Mouse (Mus musculus) bone marrow, adult 2 months (tissue): ENCODE data around the gene Mup5. TPM values are rescaled to one million over a fixed set of nuclear protein-coding genes. Genes with fewer than 3 reads are reported as not detected.
"Not testable (repeated sequence)": the region's sequence is repeated elsewhere in the genome, so short reads cannot be mapped to it uniquely, and the experiment has no call there.

ENCODE experiments used
- H3K27ac ChIP-seq: fragments of 200-500 bp; 2 replicates; pipeline ENCODE4 v1.5.1; 2012; ENCODE audit warnings: low read depth, mild to moderate bottlenecking, control low read depth, inconsistent platforms, low read length; ENCODE audit not compliant: control insufficient read depth, poor library complexity, insufficient read depth
- H3K4me1 ChIP-seq: fragments of 200-500 bp; 2 replicates; pipeline ENCODE4 v1.6.1; 2011; ENCODE audit warnings: low read length; ENCODE audit not compliant: control insufficient read depth, insufficient read depth
- H3K4me3 ChIP-seq: fragments of 200-500 bp; replicated peaks from 2 replicates; pipeline ENCODE3; 2011; ENCODE audit warnings: mild to moderate bottlenecking, low read depth, low read length, control low read depth; ENCODE audit not compliant: control insufficient read depth
- CTCF ChIP-seq: fragments of 200-500 bp; IDR thresholded peaks from 2 replicates; pipeline ENCODE4 v1.5.1; 2011; ENCODE audit warnings: low read length, control low read depth; ENCODE audit not compliant: control insufficient read depth, insufficient read depth
- POLR2A ChIP-seq: fragments of 200-500 bp; IDR thresholded peaks from 2 replicates; pipeline ENCODE4 v1.6.1; 2011; ENCODE audit warnings: low read depth, mild to moderate bottlenecking, control low read depth, low read length, borderline replicate concordance; ENCODE audit not compliant: control insufficient read depth
- WGBS: fragments of 180-500 bp; shearing (Covaris S2); methylation state at CpG from one replicate; pipeline ENCODE4 v1.1.7; 2018; 5-methylcytosine and 5-hydroxymethylcytosine counted together
- polyA plus RNA-seq: library from polyadenylated mRNA; stranded (reverse); fragments of >200 nt; gene quantifications from 2 replicates; pipeline ENCODE4 v1.2.4, GENCODE M21; 2011; ENCODE audit warnings: low replicate concordance; ENCODE audit not compliant: missing spikeins, insufficient read depth, insufficient read length

Mup5 gene
- polyA plus RNA-seq, 1 experiment = not detected

DNA sequence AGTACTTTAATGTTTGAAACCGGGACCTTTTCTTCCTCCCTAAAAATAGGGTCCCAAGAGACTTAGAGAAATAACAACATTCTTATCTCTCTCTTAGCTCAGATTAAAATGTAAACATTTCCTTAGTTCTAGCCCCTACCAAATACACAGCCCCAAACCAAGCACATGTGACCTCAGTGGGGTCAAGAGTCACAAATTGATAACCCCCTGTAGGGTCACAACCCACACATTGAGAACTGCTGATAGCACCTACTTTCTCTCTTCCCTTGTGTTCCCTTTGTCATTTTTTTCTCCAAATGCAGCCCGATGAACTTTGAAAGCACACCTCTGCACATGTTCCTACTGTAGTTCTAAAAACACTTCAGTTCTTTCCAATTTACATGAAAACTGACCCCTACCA lies 19.4 kb downstream of the Mup5 start:
- no peaks in the 10 kb centered on the region for H3K4me1 ChIP-seq
- H3K4me3 ChIP-seq = no peak overlapping the region
- TF ChIP-seq POLR2A = no peak
- TF ChIP-seq CTCF = no peak
- H3K27ac ChIP-seq = no peak overlapping the region
- WGBS = 73% methylated on average over 2 of the region's 2 CpGs

- H3K4me1 ChIP-seq = no peaks in the 10 kb centered on the region
- H3K27ac ChIP-seq = no peak overlapping the region
- H3K4me3 ChIP-seq = no peak overlapping the region
- no peak for TF ChIP-seq CTCF
- TF ChIP-seq POLR2A = no peak
These were observed 21.6 kb downstream of the Mup5 start for GRCm38 (mm10) chr4:61813435-61813834.

GRCm38 (mm10) chr4:61811193-61811592 lies 23.8 kb downstream of the Mup5 start:
- WGBS = 21% methylated on average over 2 of the region's 2 CpGs
- H3K4me1 ChIP-seq, H3K4me3 ChIP-seq, H3K27ac ChIP-seq: not testable (repeated sequence)
- TF ChIP-seq CTCF = peak; percentile 28; the same call in 1 of the 2 replicates

DNA sequence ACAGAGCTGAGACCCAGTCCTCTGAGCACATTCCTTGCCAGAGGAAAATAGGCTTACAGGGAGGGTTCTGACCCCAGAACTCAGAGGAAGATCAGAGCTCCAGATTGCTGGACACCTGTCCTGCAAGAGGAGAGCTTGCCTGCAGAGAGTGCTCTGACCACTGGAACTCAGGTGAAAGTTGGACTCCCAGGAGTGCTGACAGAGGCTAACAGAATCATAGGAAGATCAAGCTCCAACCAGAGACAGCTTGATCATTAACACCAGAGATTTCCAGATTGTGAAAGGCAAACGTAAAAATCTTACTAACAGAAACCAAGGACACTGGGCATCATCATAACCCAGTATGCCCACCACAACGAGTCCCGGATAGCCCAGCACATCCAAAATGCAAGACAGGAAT lies 26.1 kb downstream of the Mup5 start:
- H3K4me1 ChIP-seq, H3K4me3 ChIP-seq, H3K27ac ChIP-seq: not testable (repeated sequence)
- 76% methylated on average over 3 of the region's 3 CpGs for WGBS

- not testable (repeated sequence) for H3K4me3 ChIP-seq, H3K27ac ChIP-seq, H3K4me1 ChIP-seq
- 93% methylated on average over 1 of the region's 1 CpGs for WGBS
These were observed 45.3 kb downstream of the Mup5 start for GRCm38 (mm10) chr4:61789699-61790098.

GRCm38 (mm10) chr4:61784231-61784630 lies 50.8 kb downstream of the Mup5 start:
- WGBS = 86% methylated on average over 1 of the region's 1 CpGs

DNA sequence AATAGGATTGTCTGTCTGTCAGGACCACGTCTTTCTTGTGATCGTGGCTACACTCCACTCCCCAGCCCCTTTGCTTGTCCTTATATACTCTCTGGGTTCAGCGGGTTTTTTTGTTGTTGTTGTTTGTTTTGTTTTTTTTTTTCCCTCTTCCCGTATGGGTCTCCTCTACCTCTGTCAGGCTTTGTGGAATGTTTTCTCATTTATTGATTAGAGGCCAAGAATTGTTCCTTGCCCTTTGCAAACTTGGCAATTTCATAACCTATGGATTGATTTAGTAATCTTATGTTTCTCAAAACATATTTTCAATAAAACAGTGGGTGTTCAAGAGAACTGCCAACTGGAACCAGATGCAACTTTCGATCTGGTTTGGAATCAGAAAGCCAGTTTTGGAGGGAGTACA lies 52.9 kb downstream of the Mup5 start, which contains the start of gene Mup19:
Gene Mup19 (minus strand): TSS at position 101 of the 400 bp plus-strand sequence.
- H3K27ac ChIP-seq, H3K4me1 ChIP-seq: not testable (repeated sequence)

More at GRCm38 (mm10) chr4:61784231-61784630, 50.8 kb downstream of the Mup5 start:
- H3K4me3 ChIP-seq, H3K4me1 ChIP-seq, H3K27ac ChIP-seq: not testable (repeated sequence)

More for the DNA sequence above, 52.9 kb downstream of the Mup5 start, which contains the start of gene Mup19:
- not testable (repeated sequence) for H3K4me3 ChIP-seq
- 82% methylated on average over 1 of the region's 5 CpGs for WGBS

Other genes starting within 250 kb of the Mup5 start
- gene Mup17, start 239.4 kb downstream of the Mup5 start, polyA plus RNA-seq = 8.4 and 49.5 TPM in 2 replicates
- not detected in 2 replicates for gene Mup18, start 161.1 kb downstream of the Mup5 start, polyA plus RNA-seq
- gene Mup19, start 53.0 kb downstream of the Mup5 start, polyA plus RNA-seq = 99.7 TPM in 1 of 2 replicates, not detected in the other
- 13.1 and 68.0 TPM in 2 replicates for gene Mup20, start 218.9 kb upstream of the Mup5 start, polyA plus RNA-seq